Mouse (Mus musculus) layer of hippocampus, postnatal 14 days (tissue): Measurements from ENCODE around the gene Cadps. TPM values are rescaled to one million over a fixed set of nuclear protein-coding genes. Genes with fewer than 3 reads are reported as not detected.

ENCODE experiments used
- DNase-seq, 2 experiments: peaks; one replicate each; pipeline ENCODE4 v3.0.0; 2021 to 2022; ENCODE audit warnings: low spot score in 2 of 2, mixed read lengths in 1 of 2
- long read RNA-seq, 2 experiments: library from polyadenylated mRNA; stranded (forward); transcript quantifications; one replicate each; pipeline ENCODE4 v2.0.0; 2021
- total RNA-seq, 2 experiments: library from RNA; stranded (reverse); gene quantifications; 2 replicates each; pipeline ENCODE4 v1.2.3; 2021

Cadps gene
- total RNA-seq, result 100 to 1,000 TPM; 254 to 263 TPM
- long read RNA-seq, experiment 1, partial matches to known transcripts, result 8 of 30 reads
- long read RNA-seq, experiment 1, other reads (novel, unspliced or antisense), result 22 of 30 reads
- long read RNA-seq, experiment 2, partial matches to known transcripts, result 3 of 45 reads
- long read RNA-seq, experiment 2, other reads (novel, unspliced or antisense), result 41 of 45 reads

DNA sequence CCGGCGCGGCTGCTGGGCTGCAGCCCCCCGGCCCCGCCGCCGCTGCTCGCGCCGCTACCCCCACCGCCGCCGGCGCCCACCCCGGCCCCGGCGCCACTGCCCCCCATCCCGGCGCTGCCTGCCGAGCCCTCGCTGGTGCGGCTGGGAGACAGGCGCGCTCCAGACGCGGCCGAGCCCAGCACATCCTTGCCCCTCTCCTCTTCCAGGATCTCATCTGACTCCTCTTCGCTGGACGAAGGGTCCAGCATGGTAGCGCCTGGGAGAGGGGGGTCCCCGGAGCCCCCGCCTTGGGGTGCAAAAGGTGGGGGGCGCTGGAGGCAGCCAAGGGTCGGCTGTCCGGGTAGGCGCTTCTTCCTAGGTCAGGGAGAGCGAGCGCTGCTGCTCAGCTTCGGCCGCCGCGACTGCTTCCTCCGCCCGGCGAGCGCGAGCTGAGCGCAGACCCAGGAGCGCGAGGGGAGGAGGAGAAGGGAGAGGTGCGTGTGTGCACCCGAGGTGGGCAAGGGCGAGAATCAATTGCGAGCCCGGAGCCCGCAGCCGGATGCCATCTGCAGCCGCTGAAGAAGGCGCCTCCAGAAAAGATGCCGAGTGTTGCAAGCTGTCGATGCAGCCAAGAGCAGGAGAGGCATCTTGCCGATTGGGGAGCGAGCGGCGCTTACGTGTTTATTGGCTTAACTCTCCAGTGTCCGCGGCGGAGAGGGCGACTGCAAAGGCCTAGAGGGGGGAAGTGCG, at the start of gene Cadps:
TSS of gene Cadps (minus strand) at position 589 of the 729 bp plus-strand sequence.
- DNase-seq, result peak; percentile 71 to 84

DNA sequence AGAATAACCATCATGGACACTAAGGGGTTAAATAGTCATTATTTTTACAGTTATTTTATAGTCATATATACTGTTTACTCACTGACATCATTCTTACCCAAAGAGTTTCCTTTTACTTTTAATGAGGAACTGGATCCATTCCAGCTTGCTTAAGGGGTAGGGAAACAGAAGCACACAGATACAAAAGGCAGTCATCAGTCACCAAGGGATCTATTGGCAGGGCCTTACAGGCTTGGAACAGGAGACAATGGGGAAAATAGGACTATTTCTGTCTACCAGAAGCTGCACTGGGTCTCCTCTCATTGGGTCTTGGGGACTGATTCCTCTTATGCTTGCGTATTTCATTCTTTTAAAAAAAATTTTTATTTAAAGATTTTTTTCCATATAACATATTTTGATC, 46.7 kb upstream of the Cadps start:
- peak in 1 of 2 experiments; percentile 13 for DNase-seq

DNA sequence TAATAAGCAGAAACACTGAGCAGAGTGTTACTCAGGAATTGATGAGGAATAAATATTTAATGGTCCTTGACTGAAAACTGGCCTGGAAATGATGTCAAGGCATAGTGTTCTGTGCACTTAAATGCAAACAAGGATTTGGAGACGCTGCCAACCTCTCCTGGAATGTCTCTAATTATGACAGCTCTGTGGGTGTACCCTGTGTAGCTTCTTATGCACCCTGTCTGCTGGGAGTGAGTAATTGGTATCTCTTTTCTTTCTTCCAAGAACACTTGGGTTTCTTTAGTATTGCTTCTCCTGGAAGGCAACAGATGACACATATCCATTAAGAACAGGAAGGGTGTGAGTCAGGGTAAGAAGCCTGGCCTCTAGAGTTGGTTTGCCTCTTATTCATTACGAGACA, 42.4 kb upstream of the Cadps start:
- DNase-seq, result no peak

DNA sequence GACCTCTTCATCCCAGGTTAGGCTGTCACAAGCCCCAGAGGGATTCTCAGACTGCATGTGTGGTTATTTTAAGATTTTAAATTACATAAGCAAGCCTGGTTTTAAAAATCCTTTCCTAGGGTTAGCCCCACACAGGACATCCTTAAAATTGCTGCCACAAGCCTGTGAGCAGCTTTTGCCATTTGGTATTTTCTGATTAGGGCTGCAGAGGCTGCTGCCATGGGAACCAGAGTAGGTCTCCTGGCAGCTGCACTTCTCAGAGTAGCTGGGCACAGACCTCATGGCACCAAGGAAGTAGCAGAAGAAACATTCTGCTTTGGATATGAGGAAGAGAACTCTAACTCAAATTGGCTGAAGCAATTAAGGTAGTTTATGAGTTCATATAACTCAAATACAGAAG, 21.0 kb upstream of the Cadps start:
- peak in 1 of 2 experiments; percentile 15 for DNase-seq

DNA sequence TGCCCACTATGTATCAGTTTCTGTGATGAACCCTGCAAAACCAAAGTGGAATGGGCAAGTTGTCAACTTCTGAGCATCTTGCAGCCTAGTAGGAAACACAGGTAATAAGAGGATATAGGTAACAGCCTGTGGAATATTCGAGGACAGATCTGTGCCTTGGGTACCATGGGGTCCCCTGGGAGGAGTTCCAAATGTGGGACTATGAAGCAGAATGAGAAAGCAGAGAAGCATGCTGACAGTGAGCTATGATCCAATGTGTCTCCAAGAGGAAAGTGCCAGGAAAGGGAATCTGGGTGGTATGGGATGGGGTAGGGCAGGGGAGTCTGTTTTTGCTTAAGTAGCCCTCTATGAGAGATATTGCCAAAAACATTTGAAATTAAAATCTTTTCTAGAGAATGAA, 16.6 kb upstream of the Cadps start:
- no peak for DNase-seq

DNA sequence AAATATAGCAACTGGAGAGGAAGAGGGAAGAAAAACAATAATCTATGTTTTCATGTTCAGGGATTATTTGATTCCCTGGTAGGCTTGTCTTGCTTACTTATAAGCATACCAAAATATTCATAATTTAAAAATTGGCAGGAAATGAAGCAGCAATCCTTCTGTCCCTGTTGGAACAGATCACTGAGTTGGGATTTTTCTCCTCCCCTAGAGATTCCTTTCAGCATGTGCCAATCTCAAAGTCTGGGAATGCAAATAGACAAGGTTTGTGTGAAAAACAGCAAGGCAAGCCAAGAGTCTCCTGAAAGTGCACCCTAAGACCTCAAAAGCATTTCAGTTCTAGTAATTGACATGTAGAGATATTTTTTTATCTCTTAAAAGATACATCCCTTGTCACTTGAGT, 16.1 kb upstream of the Cadps start:
- DNase-seq, result peak in 1 of 2 experiments; percentile 60

DNA sequence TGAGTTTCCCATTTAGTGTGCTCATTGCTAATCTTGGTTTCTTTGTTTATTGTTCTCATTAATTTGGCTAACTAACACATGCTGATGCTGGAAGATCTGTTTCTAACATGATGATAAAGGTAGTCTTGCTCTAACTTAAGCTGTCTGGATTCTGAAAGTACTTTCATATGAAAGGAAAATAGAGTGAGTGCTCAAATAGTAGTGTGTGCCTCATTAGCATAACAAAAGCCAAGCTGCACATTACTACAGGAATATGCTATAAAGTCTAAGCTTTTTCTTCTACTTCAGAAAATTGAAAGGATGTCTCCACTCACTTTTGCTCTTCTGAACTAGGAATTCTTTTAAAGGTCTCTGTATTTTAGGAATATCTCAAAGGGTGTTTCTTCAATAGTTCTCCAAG, 15.4 kb upstream of the Cadps start:
- DNase-seq, result no peak

DNA sequence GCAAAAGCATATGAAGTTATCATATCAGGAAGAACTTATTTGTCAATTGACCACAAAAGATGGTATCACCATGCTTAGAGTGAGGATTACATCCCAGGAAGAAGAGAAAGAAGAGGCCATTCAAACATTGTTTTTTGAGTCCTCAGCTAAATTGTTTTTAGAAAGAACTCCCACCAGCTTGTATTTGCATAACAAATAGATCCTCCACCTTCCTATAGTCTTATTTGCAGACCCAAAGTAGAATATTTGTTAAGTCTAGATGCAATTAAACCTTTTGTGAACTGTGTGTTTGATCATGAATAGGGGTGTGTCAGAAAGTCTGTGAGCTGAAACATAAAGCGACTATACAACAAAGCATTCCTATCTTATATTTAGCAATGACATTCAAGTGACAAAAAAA, 15.0 kb upstream of the Cadps start:
- DNase-seq, result no peak

DNA sequence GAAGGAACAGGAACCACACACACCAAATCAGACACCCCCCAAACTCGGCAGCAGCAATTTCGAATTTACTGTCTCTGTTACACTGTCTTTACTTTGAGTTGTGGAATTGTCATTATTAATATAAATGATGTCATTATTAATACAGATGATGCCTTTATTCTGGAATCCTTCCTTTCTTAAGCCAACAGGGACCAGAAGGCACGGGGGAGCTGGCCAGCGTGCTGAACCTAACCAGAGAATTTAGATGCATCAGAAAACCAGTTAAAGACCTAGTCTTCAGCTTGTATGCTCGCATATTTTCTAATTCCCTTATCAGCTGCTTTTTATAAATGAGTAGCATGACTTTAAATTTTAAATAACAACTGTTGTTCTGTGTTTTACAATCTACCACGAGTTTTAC, 902 bp upstream of the Cadps start:
- DNase-seq, result no peak

DNA sequence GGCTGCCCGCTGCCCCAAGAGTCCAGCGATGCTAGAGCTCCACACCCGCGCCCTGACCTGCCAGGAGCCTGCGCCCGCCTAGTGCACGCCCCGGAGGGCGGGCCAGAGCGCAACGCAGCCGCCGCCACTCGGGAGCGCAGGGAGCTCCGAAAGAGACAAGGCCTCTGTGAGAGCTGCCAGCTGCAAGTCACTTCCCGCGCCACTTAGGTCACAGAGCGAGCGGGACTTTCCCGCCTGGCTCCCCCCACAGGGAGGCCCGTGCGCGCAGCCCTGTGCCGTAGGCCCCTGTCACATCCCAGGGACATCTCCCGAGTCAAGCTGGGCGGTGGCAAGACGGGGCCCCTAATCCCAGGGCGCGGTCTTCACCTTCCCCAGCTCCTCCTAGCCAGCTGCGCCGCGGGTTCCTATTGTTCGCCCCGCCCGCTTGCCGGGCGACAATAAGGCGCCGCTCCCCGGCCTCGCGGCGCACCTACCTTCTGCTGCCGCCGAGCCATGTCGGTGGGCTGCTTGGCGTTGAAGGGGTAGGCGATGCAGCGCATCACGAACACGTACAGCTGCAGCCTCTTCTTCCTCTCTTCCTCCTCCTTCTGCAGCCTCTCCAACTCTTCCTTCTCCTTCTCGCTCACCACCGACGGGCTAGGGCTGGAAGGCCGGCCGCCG, 918 bp downstream of the Cadps start:
- DNase-seq, result peak; percentile 70 to 71

DNA sequence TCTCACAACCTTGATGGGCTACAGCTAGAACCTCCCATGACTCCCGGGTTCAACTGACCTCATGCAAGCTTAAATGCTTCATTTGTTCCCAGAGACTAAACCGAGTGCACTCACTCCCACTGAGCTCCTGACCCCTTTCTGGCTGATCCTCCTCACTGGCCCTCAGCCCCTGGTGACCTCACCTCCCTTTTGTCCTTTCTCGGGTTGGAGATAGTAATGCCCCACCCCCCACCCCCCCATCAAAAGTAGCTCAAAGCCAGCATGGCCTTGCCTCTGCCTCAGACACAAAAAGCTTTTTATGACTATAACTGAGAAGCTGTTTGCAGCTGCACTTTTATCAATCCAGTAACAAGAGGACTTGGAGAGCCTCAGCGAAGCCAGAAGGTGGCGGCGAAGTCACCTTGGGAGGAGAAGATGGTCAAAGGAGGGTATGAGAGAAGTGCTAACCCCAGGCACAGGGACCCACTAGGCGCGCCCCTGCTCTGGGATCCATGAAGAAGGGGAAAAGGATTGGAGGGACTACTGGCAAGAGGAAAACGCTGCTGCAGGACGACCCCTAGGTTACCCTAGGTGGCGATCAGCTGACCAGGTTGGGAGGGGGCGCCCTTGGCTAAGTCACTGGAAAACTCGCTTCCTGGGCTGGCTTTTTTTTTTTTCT, 1.6 kb downstream of the Cadps start:
- no peak for DNase-seq

DNA sequence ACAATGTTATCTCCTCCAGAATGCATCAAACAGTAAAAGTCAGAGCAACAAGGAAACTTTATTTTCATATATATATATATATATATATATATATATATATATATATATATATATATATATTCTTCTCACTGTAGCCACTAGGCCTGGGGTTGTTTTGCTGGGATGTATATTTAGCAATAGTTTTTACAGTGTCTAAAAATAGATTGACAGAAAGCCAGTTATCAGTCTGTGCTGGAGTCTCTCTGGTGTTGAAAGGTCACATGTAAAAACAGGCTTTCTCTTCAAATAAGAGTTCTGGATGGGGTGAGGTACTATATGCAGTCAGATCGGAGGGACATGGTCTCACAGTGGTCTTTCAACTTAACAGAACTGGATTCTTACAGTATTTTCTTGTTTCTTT, 2.7 kb downstream of the Cadps start:
- DNase-seq, result no peak

DNA sequence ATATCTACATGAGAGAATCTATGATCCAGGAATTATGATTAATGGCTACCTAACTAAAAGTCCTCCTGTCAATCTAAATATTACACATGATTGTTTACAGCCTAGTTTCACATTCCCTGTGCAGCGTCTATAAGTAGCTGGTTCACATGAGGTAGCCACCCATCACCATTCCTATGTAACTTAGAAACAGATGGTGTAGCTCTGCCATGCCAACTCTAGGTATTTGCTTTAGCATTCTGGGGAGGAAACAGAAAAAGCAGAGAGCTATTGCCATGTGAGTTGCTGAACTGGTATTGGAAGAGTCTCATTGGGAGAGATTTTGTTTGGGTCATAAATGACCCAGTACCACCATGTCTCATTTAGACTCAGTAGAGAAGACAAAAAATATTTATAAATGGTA, 4.4 kb downstream of the Cadps start:
- no peak for DNase-seq

DNA sequence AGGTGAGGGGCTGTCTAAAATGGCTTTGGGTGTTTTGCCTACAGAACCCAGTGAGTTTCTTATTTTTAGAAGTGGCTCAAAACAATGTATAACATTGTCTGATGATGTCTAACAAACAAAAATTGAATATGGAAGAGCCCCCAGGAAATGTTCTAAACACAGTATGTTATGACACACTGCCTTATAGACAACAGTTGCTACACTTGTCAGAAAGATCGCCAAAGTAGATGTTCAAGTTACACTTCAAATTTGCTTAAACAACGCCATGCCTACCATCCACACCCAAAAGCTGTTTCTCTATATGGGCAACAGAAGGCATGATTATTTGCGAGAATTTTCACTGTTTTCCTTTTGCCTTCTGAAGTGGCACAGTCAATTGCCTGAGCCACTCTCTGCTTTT, 10.8 kb downstream of the Cadps start:
- no peak for DNase-seq

DNA sequence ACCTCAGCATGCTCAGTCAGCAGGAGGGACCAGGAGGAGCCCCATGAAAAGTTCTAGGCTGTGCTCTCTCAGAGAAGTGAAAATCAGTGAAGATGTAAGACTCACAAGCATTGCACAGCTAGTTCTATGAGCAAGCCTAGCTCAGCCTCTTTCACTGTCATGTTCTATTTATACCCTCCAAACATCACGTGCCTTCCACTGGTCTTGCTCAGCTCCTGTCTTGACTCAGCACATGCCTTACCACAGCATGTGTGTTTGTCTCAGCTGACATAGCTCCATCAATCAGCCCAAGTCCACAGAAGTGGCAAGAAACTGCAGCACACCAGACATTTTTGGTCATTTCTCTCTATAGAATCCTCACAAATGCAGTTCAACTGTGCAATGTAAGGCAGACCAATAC, 19.9 kb downstream of the Cadps start:
- DNase-seq, result no peak

DNA sequence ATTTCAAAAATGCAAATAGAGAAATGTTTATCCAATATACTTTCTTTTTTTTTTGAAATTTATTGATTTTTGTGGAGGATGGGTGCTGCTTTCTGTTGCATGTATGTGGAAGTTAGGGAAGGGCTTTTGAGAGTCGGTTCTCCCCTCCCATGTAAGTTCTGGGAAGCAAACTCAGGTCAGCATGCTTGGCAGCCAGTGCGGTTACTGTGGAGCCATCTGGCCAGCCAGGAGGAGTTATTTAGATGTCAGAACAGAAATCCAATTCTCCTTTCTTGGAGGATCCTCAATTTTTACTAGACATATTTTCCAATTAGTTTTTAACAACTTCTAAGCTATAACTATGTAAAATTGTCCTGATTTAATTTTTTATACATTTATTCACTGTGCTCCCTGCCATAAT, 21.8 kb downstream of the Cadps start:
- DNase-seq, result peak in 1 of 2 experiments; percentile 50

DNA sequence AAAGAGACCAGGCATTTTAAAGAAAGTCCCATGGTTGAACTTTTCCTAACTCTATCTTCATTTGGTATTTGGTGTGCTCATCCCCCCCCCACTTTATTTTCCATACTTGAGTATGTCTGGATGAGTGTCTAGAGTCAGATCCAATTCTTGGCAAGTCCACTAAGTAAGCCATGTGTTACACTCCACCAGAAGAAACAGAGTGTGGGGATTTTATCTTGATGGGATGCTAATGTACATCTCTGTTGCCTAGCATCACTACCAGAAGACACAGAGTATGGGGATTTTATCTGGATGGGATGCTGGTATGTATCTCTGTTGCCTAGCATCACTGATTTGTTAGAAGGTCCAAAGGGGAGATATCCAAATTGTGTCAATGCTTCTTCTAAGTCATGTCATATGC, 24.0 kb downstream of the Cadps start:
- no peak for DNase-seq

DNA sequence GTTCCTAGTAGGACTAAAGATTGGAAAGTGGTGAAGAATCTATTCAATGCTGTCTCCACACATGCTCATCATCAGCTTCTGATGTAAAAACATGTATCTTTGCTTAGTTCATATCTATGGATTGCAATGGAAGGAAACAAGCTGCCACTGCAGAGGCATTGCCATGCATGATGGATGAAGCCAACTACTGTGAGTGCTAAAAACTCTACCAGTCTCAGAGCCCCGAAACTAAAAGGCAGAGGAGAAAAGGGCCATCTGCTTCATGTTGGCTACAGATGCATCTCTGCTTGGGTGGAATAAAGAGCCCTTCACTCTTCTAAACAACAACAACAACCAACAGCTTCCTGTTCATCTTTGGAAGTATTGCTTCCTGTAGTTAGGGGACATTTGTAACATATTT, 38.6 kb downstream of the Cadps start:
- DNase-seq, result peak; percentile 9 to 71

DNA sequence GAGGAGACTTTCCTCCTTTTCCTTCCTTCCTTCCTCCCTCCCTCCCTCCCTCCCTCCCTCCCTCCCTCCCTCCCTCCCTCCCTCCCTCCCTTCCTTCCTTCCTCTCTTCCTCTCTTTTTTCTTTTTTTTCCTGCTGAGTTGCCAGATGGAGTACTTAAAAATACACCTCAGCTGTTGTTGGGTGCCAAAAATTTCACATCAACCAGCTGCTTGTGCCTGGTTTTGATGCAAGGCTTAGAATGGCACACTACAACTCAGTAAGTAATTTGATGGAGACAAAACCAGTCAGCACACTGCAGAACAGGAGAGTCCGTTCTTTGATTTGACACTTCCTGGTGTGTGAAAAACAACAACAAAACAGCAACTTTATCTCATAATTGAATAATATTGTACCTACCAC, 42.9 kb downstream of the Cadps start:
- no peak for DNase-seq

DNA sequence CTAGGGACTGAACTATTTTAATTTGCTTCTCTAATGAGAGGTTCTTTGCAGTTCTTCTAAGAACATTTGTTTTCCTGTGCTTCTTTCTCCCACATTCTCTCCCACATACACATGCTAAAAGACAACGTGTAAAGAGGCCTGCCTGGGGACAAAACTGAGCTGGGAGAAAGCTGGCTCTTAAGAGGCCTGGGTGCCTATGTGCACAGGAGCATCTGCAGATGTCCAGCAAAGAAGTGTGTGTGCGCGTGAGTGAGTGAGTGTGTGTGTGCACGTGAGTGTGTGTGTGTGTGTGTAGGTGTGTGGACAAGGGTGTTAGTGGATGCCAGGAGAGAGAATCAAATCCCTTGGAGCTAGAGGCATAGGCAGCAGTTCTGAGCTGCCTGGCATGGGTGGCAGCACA, 44.9 kb downstream of the Cadps start:
- peak in 1 of 2 experiments; percentile 12 for DNase-seq

DNA sequence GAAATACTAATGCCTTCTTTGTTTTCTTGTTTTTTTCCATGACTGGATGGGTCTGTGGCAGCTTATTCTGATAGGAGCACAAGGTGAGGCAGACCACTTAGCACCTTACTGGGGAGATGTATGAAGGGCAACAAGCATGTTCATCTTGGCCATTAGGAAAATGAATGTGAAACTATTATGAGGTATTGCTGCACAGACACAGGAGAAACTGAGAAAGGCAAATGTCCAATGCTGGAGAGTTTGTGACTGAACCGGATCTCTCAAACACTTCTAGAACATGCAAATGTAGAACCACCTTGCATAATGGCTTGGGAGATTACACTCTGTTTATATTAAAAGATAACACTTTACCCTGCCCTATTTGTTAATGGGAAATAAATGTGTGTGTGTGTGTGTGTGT, 54.0 kb downstream of the Cadps start:
- DNase-seq, result no peak

DNA sequence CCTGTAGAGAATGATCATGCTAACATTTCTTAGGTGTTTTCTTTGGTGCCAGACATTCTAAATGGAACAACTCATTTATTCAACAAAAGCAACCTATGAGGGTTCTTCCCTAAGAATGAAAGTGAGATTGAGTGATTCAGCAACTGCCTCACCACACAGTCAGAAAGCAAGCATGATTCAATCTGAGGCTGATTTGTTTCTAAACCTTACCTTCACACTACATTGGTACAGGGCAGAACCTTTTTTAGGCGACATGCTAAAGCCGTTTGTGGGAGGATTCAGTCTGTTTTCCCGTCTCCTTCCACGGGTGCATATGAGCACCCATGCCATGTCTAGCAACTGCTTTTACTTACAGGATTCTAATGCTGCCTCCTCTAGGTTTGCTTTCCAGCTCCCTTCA, 69.6 kb downstream of the Cadps start:
- no peak for DNase-seq
